Mouse (Mus musculus): ENCODE data around the gene Agbl3. TPM values are rescaled to one million over a fixed set of nuclear protein-coding genes. Genes with fewer than 3 reads are reported as not detected.
A peak's percentile ranks its signal among the peaks of the same experiment; 100 is the strongest.

Gene Agbl3
- polyA plus RNA-seq, 1 experiment from 2014 or later, result 12.1 TPM

DNA sequence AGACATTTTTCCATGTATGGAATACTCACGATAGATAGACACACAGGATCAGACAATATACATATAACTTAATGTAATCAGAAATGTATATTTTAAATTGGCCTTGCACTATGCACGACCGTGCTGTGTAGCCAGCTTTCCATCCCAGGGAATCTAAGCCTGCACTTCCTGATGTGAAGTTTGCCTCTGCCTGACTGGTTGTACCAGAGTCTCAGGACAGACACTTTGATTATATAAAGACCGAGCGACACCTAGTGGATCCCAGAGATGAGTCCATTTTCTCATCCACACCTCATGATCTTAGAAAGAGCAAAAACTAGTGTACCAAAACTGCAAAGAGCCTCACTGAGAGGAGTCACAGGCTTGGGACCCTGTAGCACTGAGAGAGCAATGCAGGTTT, 25.8 kb upstream of the Agbl3 start:
- Histone ChIP-seq H3K27ac (replicated peaks) (no peak overlapping the region), H3K9ac (replicated peaks) (no peak overlapping the region), H3K36me3 (no peaks in the 10 kb centered on the region), H3K4me2 (no peak overlapping the region), H3K27me3 (replicated peaks) (no peaks in the 10 kb centered on the region), H3K9me3 (replicated peaks) (no peaks in the 10 kb centered on the region), H3K4me1 (no peaks in the 10 kb centered on the region), H3K4me3 (replicated peaks) (no peak overlapping the region)
- peak; percentile 75; the same call in 1 of the 2 replicates for ATAC-seq (ENCODE audit: low FRiP score)
- WGBS, result 44% methylated on average over 5 of the region's 5 CpGs

DNA sequence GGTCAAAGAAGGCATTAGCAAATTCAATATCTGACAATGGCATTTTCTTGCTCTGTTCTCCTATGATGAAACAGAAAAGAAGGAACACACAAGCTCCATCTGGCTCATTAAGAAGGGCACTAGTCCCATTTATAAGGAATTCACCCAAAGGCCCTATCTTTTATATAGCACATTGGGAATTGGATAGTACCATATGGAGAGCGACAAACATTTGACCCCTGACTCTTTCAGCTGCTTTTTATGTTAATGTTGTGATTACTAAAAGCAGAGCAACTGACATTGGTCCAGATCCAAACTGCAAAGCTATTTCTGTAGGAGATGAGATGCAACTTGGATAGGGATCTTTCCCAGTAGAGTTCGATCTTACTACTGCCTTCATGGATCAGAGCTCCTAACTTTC, 21.9 kb upstream of the Agbl3 start:
- 91% methylated on average over 2 of the region's 2 CpGs for WGBS
- H3K27me3 ChIP-seq (replicated peaks), result no peaks in the 10 kb centered on the region
- H3K4me2 ChIP-seq, result no peak overlapping the region
- ATAC-seq (ENCODE audit: low FRiP score), result no peak
- no peak overlapping the region for H3K4me3 ChIP-seq (replicated peaks)
- no peak overlapping the region for H3K9ac ChIP-seq (replicated peaks)
- no peaks in the 10 kb centered on the region for H3K9me3 ChIP-seq (replicated peaks)
- H3K36me3 ChIP-seq, result 0 out of 2 replicates have a peak, but pooled peaks cover 4% of the 10 kb centered on the region
- no peak overlapping the region for H3K27ac ChIP-seq (replicated peaks)
- H3K4me1 ChIP-seq, result no peaks in the 10 kb centered on the region

DNA sequence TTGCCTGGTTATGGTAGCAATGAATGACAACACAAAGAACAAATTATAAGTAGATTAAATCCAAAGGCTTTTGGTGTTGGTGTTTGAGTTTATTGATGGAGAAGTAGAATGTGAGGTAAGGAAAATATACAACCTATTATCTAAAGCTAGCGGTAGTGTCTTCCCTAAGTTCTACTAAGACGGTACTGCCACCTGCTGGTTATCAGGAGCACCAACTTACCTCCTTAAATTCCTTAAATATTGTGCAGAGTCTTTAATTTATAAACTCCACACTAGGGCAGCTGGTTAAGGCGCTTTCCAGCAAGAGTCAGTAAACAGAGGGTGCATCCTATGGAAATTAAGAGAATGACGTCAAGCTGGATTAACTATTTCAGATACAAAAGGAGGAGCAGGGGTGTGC, 20.2 kb upstream of the Agbl3 start:
- 0 out of 2 replicates have a peak, but pooled peaks cover 4% of the 10 kb centered on the region for H3K36me3 ChIP-seq
- H3K27ac ChIP-seq (replicated peaks), result no peak overlapping the region
- 43% methylated on average over 4 of the region's 4 CpGs for WGBS
- H3K4me1 ChIP-seq, result no peaks in the 10 kb centered on the region
- H3K9me3 ChIP-seq (replicated peaks), result no peaks in the 10 kb centered on the region
- H3K27me3 ChIP-seq (replicated peaks), result no peaks in the 10 kb centered on the region
- ATAC-seq (ENCODE audit: low FRiP score), result no peak
- no peak overlapping the region for H3K4me2 ChIP-seq
- H3K9ac ChIP-seq (replicated peaks), result no peak overlapping the region
- H3K4me3 ChIP-seq (replicated peaks), result no peak overlapping the region

DNA sequence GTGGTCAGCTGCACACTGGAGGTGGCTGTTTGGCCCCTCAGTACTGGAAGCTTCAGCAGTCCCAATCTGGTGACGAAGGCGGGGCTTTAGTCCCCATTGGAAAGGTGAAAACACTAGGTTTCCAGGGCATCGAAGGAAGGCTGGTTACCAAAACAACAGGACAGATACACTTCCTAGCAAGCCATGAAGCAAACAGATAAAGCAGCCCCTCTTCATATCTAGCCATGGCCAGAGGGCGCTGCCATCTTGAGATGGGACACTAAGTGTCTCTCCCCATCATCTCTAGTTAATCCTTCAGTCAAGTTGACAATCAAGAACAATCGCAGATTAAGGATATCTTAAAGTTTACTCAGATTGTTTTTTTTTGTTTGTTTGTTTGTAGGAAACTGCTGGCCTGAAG, 14.5 kb upstream of the Agbl3 start:
- ATAC-seq (ENCODE audit: low FRiP score), result no peak
- H3K4me1 ChIP-seq, result no peaks in the 10 kb centered on the region
- peaks cover 13% of the 10 kb centered on the region for H3K36me3 ChIP-seq
- 94% methylated on average over 5 of the region's 5 CpGs for WGBS
- H3K4me2 ChIP-seq, result no peak overlapping the region
- no peak overlapping the region for H3K4me3 ChIP-seq (replicated peaks)
- H3K27me3 ChIP-seq (replicated peaks), result no peaks in the 10 kb centered on the region
- H3K9ac ChIP-seq (replicated peaks), result no peak overlapping the region
- H3K27ac ChIP-seq (replicated peaks), result no peak overlapping the region
- H3K9me3 ChIP-seq (replicated peaks), result no peaks in the 10 kb centered on the region

DNA sequence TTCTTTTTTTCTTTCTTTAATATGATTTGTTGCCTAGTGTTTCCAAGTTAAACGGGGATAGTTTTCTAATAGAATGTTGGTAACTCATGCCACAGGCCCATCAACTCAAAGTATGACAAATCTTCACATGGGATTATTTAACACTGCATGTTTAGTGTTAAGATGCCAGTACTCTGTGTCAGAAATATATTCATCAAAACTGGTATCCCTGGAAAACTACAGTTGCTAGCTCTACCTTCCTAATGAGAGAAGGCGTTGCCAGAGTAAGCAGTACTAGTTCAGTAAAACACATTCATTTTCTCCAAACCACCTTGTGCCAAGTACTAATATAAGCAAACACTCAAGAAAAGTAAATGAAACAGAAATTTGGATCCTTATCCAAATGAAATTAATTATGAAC, 10.2 kb upstream of the Agbl3 start:
- Histone ChIP-seq H3K9ac (replicated peaks) (no peak overlapping the region), H3K4me1 (no peaks in the 10 kb centered on the region), H3K27ac (replicated peaks) (no peak overlapping the region), H3K9me3 (replicated peaks) (no peaks in the 10 kb centered on the region), H3K4me3 (replicated peaks) (no peak overlapping the region), H3K36me3 (peaks cover 13% of the 10 kb centered on the region), H3K4me2 (no peak overlapping the region), H3K27me3 (replicated peaks) (no peaks in the 10 kb centered on the region)
- no peak for ATAC-seq (ENCODE audit: low FRiP score)
- 80% methylated on average over 2 of the region's 2 CpGs for WGBS

DNA sequence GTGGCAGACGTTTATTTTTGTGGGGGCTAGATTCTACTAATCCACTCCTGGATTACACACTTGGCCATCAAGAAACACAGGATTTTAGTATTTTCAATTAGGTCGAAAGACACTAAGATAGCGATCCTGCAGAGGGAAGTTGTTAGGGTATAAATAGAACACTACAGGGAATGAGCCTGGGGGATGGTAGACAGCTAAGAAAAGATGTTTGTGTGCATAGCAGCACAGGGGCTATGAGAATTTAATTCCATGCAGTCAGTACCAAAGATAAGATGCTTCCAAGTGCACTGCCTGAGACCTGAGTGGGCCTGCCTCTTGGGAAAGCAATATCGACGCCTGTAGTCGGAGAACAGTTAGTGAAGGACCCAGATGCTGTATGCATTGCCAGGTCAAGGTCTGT, 9.7 kb upstream of the Agbl3 start:
- Histone ChIP-seq H3K27me3 (replicated peaks) (no peaks in the 10 kb centered on the region), H3K4me3 (replicated peaks) (no peak overlapping the region), H3K4me2 (no peak overlapping the region), H3K27ac (replicated peaks) (no peak overlapping the region), H3K36me3 (peaks cover 13% of the 10 kb centered on the region), H3K9ac (replicated peaks) (no peak overlapping the region), H3K4me1 (no peaks in the 10 kb centered on the region), H3K9me3 (replicated peaks) (no peaks in the 10 kb centered on the region)
- WGBS, result 87% methylated on average over 6 of the region's 6 CpGs
- no peak for ATAC-seq (ENCODE audit: low FRiP score)

DNA sequence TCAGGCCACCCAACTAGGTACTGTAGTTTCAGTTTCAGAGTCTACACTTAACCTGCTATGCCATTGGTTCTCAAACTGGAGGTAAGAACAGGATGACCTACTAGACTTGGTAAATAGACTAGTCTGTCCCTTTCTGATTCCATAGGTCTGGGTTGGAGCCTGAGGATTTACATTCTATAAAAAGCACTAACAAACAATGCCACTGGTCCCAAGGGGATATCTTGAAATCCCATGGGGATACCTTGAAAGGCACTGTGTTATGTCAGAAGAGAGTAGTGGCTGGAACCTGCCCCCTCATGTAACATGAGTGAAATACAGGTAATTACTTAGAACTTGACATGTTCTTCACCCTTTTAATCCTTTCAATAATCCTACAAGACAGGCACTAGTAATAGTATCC, 3.8 kb upstream of the Agbl3 start:
- no peak for ATAC-seq (ENCODE audit: low FRiP score)
- H3K36me3 ChIP-seq, result peaks cover 3% of the 10 kb centered on the region; the same call in 1 of the 2 replicates

DNA sequence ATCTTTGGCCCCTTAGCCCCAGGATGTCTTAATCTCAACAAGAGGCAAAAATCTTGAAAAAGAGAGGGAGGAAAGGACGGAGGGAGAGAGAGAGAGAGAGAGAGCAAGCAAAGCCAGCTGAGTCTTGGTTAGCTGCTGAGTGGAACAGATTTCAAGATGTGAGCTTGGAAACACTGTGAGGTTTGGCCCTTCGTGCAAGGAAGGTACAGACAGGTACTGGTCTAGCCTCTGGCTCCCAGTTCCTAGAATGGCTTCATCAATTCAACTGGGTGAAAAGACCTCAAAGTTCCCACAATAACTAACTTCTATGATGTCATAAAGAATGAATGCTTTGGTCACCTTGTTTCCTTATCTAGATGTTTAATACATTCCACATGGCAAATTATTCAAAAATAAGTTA, 3.1 kb upstream of the Agbl3 start:
- Histone ChIP-seq H3K4me3 (replicated peaks) (no peak overlapping the region), H3K4me2 (no peak overlapping the region), H3K9ac (replicated peaks) (no peak overlapping the region), H3K4me1 (peaks cover 2% of the 10 kb centered on the region; the same call in 1 of the 2 replicates), H3K27me3 (replicated peaks) (no peaks in the 10 kb centered on the region), H3K27ac (replicated peaks) (no peak overlapping the region), H3K36me3 (no peaks in the 10 kb centered on the region), H3K9me3 (replicated peaks) (no peaks in the 10 kb centered on the region)
- WGBS, result 89% methylated on average over 2 of the region's 2 CpGs
- no peak for ATAC-seq (ENCODE audit: low FRiP score)

More for the DNA sequence above, 3.8 kb upstream of the Agbl3 start:
- Histone ChIP-seq H3K4me2 (no peak overlapping the region), H3K27ac (replicated peaks) (no peak overlapping the region), H3K4me1 (peaks cover 2% of the 10 kb centered on the region; the same call in 1 of the 2 replicates), H3K9ac (replicated peaks) (no peak overlapping the region), H3K9me3 (replicated peaks) (no peaks in the 10 kb centered on the region), H3K4me3 (replicated peaks) (no peak overlapping the region), H3K27me3 (replicated peaks) (no peaks in the 10 kb centered on the region)

DNA sequence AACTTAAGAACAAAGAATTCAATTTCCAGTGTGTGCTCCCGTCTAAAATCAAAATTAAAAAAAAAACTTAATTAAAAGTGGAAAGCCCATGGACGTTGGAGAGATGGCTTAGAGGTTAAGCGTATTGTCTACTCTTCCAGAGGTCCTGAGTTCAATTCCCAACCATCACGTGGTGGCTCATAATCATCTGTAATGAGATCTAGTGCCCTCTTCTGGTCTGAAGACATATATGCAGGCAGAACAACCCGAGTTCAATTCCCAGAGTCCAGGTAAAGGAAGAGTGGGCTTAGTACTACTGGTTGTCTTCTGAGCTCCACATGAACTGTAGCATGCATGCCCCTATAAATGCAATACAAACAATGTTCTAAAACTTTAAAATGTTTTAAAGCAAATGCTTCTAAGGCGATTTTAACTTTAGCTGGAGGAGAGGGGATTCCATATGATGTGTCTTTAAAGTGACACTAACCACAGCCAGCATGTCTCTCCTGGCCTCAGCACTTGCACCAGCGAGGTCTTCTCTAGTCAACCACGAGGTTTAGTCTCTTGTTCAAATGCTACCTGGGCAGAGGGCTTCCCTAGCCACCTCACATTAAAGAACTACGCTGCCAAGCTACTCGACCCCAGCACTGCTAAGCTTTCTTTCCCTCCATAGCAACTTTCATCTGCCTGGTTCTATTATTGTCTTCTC, 2.1 kb upstream of the Agbl3 start:
- no peak for ATAC-seq (ENCODE audit: low FRiP score)
- no peaks in the 10 kb centered on the region for H3K27me3 ChIP-seq (replicated peaks)
- no peak overlapping the region for H3K27ac ChIP-seq (replicated peaks)
- H3K9ac ChIP-seq (replicated peaks), result no peak overlapping the region
- no peaks in the 10 kb centered on the region for H3K9me3 ChIP-seq (replicated peaks)
- no peaks in the 10 kb centered on the region for H3K36me3 ChIP-seq
- H3K4me3 ChIP-seq (replicated peaks), result no peak overlapping the region
- 77% methylated on average over 10 of the region's 10 CpGs for WGBS
- H3K4me1 ChIP-seq, result peaks cover 2% of the 10 kb centered on the region; the same call in 1 of the 2 replicates
- H3K4me2 ChIP-seq, result no peak overlapping the region

DNA sequence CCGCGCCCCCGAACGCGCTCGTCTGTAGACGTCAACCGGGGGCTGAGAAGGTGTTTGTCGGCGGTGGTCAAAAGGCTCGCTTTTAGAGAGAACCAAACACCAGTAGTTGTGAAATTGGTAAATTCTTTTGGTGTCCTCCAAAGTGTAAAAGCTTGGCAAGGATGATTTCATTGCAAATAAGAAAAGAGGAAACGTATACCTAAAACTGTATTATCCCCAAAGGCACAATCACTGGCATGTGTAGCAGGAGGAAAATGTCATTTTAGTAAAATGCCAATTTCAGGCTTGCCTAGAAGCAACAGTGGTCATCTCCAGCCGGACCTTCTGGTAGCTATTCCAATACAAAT, 684 bp downstream of the Agbl3 start:
- H3K4me2 ChIP-seq, result peak overlapping the region; percentile 62
- peaks cover 2% of the 10 kb centered on the region; the same call in 1 of the 2 replicates for H3K4me1 ChIP-seq
- H3K27ac ChIP-seq (replicated peaks), result peak overlapping the region; percentile 96
- no peak for ATAC-seq (ENCODE audit: low FRiP score)
- peak overlapping the region; percentile 80 for H3K9ac ChIP-seq (replicated peaks)
- WGBS, result 4% methylated on average over 13 of the region's 13 CpGs
- peaks cover 5% of the 10 kb centered on the region; the same call in 1 of the 2 replicates for H3K36me3 ChIP-seq
- H3K27me3 ChIP-seq (replicated peaks), result no peaks in the 10 kb centered on the region
- no peaks in the 10 kb centered on the region for H3K9me3 ChIP-seq (replicated peaks)
- peak overlapping the region; percentile 56 for H3K4me3 ChIP-seq (replicated peaks)

DNA sequence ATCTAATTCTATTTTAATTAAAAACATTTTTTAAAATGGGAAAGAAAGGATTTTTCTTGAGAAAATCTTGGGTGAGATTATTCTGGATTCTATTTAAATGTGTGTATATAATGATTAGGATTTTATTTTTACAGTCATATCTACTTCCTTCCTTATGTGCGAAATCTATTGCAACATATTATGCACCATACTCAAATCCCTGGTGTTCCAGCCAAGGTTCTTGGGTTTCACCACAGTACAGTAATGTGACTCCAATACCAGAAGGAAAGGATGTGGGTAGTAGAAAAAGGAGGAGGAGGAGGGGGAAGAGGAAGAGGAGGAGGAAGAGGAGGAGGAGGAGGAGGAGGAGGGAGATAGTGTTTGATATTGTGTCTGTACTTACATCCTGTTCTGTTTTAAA, 2.3 kb downstream of the Agbl3 start:
- Histone ChIP-seq H3K4me1 (peaks cover 2% of the 10 kb centered on the region; the same call in 1 of the 2 replicates), H3K9ac (replicated peaks) (no peak overlapping the region), H3K27ac (replicated peaks) (no peak overlapping the region), H3K9me3 (replicated peaks) (no peaks in the 10 kb centered on the region), H3K4me2 (no peak overlapping the region), H3K36me3 (peaks cover 6% of the 10 kb centered on the region; the same call in 1 of the 2 replicates), H3K27me3 (replicated peaks) (no peaks in the 10 kb centered on the region), H3K4me3 (replicated peaks) (no peak overlapping the region)
- ATAC-seq (ENCODE audit: low FRiP score), result no peak
- WGBS, result 97% methylated on average over 1 of the region's 1 CpGs

DNA sequence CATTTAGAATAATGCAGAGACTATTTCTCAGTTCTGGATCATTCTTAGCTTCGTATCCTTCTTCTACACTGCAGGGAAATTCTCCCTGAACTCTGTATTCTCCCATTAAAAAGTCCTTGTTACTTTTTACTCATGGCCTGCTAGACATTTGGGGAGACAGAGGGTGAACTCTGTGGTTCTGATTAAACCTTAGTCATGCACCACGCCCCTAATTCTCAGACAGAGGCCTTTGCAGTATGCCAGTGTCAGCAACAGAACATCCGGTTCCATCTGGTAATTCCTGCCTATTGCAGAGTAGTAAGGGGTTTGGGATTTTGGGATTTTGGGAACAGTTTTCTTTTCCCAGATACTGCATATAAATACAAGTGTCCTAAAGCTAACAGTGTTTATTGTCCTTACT, 16.6 kb downstream of the Agbl3 start:
- no peaks in the 10 kb centered on the region for H3K27me3 ChIP-seq (replicated peaks)
- H3K9me3 ChIP-seq (replicated peaks), result no peaks in the 10 kb centered on the region
- H3K27ac ChIP-seq (replicated peaks), result no peak overlapping the region
- H3K4me2 ChIP-seq, result no peak overlapping the region
- ATAC-seq (ENCODE audit: low FRiP score), result no peak
- no peaks in the 10 kb centered on the region for H3K4me1 ChIP-seq
- 86% methylated on average over 3 of the region's 3 CpGs for WGBS
- H3K36me3 ChIP-seq, result no peaks in the 10 kb centered on the region
- H3K9ac ChIP-seq (replicated peaks), result no peak overlapping the region
- H3K4me3 ChIP-seq (replicated peaks), result no peak overlapping the region
